Comparison of ENCODE assay signal across 29 mouse cellular contexts in the genomic region with DNA sequence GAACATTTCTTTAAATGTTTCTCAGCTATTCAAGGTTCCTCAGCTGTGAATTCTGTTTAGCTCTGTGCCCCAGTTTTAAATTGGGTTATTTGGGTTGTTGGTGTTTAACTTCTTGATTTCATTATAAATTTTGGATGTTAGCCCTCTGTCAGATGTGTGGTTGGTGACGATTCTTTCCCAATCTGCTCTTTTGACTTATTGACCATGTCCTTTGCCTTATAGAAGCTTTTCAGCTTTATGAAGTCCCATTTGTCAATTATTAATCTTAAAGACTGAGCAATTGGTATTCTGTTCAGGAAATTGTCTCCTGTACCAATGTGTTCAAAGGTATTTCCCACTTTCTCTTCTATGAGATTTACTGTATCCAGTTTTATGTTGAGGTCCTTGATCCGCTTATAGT.
"Had no signal": no experiment of that assay in that cellular context is flagged by ENCODE, and none has a peak within 500 bp of the region (broad histone marks: within the 10 kb centered on the region; RNA-seq: fewer than 3 reads in every experiment).

No protein-coding gene starts in this region.

- H3K4me1 ChIP-seq: embryonic facial prominence, embryonic 10.5 days; embryonic facial prominence, embryonic 12.5 days; embryonic facial prominence, embryonic 13.5 days; embryonic facial prominence, embryonic 15.5 days; forebrain, embryonic 10.5 days; forebrain, embryonic 12.5 days; forebrain, embryonic 13.5 days; forebrain, embryonic 15.5 days had no signal

- H3K9me3 ChIP-seq: embryonic facial prominence, embryonic 10.5 days; embryonic facial prominence, embryonic 12.5 days; embryonic facial prominence, embryonic 13.5 days; embryonic facial prominence, embryonic 15.5 days; forebrain, embryonic 10.5 days; forebrain, embryonic 12.5 days; forebrain, embryonic 13.5 days; forebrain, embryonic 15.5 days had no signal

- H3K9ac ChIP-seq: embryonic facial prominence, embryonic 12.5 days; embryonic facial prominence, embryonic 13.5 days; embryonic facial prominence, embryonic 15.5 days; forebrain, embryonic 12.5 days; forebrain, embryonic 13.5 days; forebrain, embryonic 15.5 days; forebrain, postnatal 0 days had no signal

- DNase-seq: cerebellum, adult 2 months; cerebellum, adult 8-10 months; cerebellum, adult 9-10 months; cerebellum, adult 9-11 months; cerebellum, postnatal 10 days; cerebellum, postnatal 14 days; cerebellum, postnatal 25 days; cerebellum, postnatal 36 days; embryo, embryonic 11 days; forebrain, postnatal 0 days; gastrocnemius, adult 2 months; gastrocnemius, postnatal 10 days; gastrocnemius, postnatal 14 days; gastrocnemius, postnatal 25 days; gastrocnemius, postnatal 36 days; heart, adult 11 months; heart, adult 18-20 months; heart, adult 2 months had no signal

- H3K4me2 ChIP-seq: embryonic facial prominence, embryonic 12.5 days; embryonic facial prominence, embryonic 13.5 days; embryonic facial prominence, embryonic 15.5 days; forebrain, embryonic 12.5 days; forebrain, embryonic 13.5 days; forebrain, embryonic 15.5 days had no signal

- ATAC-seq: forebrain, embryonic 13.5 days; forebrain, embryonic 14.5 days; forebrain, embryonic 15.5 days; forebrain, embryonic 16.5 days; forebrain, postnatal 0 days had no signal

- H3K4me3 ChIP-seq: embryonic facial prominence, embryonic 10.5 days; embryonic facial prominence, embryonic 12.5 days; embryonic facial prominence, embryonic 13.5 days; embryonic facial prominence, embryonic 15.5 days; erythroblast, embryonic 14.5 days; forebrain, embryonic 10.5 days; forebrain, embryonic 12.5 days; forebrain, embryonic 13.5 days; forebrain, embryonic 15.5 days; gastrocnemius, adult 2 months; heart, adult 2 months had no signal

- H3K36me3 ChIP-seq: embryonic facial prominence, embryonic 10.5 days; embryonic facial prominence, embryonic 12.5 days; embryonic facial prominence, embryonic 13.5 days; embryonic facial prominence, embryonic 15.5 days; forebrain, embryonic 10.5 days; forebrain, embryonic 12.5 days; forebrain, embryonic 15.5 days had no signal

- H3K27me3 ChIP-seq: embryonic facial prominence, embryonic 12.5 days; embryonic facial prominence, embryonic 13.5 days; embryonic facial prominence, embryonic 15.5 days; forebrain, embryonic 12.5 days; forebrain, embryonic 13.5 days; forebrain, embryonic 15.5 days had no signal

- H3K27ac ChIP-seq: embryonic facial prominence, embryonic 10.5 days; embryonic facial prominence, embryonic 12.5 days; embryonic facial prominence, embryonic 13.5 days; embryonic facial prominence, embryonic 15.5 days; forebrain, embryonic 10.5 days; forebrain, embryonic 12.5 days; forebrain, embryonic 13.5 days; forebrain, embryonic 15.5 days; gastrocnemius, adult 2 months; heart, adult 2 months had no signal
